Mouse (Mus musculus) MEL (cell line): Measurements from ENCODE around the gene 1700011M02Rik. TPM values are rescaled to one million over a fixed set of nuclear protein-coding genes. Genes with fewer than 3 reads are reported as not detected.
"Not testable (repeated sequence)": the region's sequence is repeated elsewhere in the genome, so short reads cannot be mapped to it uniquely, and the experiment has no call there.

Experiments used
- DNase-seq: peaks from one replicate; pipeline ENCODE4 v3.0.0; 2011; ENCODE audit warnings: low read depth, low spot score
- H3K27ac ChIP-seq: 2 replicates; pipeline ENCODE4 v1.5.1; 2012; ENCODE audit warnings: low read depth, mild to moderate bottlenecking, control low read depth, low read length, moderate library complexity; ENCODE audit not compliant: control insufficient read depth
- H3K27me3 ChIP-seq, 2 experiments: fragments of 150-350 bp in 1 of 2; sonication (generic) in 1 of 2; 2 replicates each; pipeline ENCODE4 v1.6.1; 2012; ENCODE audit warnings: low read length in 2 of 2, mild to moderate bottlenecking in 2 of 2, improper control_type of control experiment in 1 of 2, moderate library complexity in 1 of 2; ENCODE audit not compliant: insufficient read depth in 2 of 2, control insufficient read depth in 1 of 2
- H3K36me3 ChIP-seq, 2 experiments: 2 replicates each; pipeline ENCODE4 v1.6.1; 2012 to 2014; ENCODE audit warnings: low read length in 2 of 2, improper control_type of control experiment in 1 of 2, inconsistent platforms in 1 of 2, mild to moderate bottlenecking in 1 of 2; ENCODE audit not compliant: insufficient read depth in 2 of 2, control insufficient read depth in 1 of 2
- H3K4me1 ChIP-seq, 2 experiments: fragments of 150-350 bp in 1 of 2; sonication (generic) in 1 of 2; 2 replicates each; pipeline ENCODE4 v1.6.1; 2012; ENCODE audit warnings: low read length in 2 of 2, improper control_type of control experiment in 1 of 2, mild to moderate bottlenecking in 1 of 2; ENCODE audit not compliant: insufficient read depth in 2 of 2, control insufficient read depth in 1 of 2
- H3K4me3 ChIP-seq, 2 experiments: fragments of 150-350 bp in 1 of 2; sonication (generic) in 1 of 2; 2 replicates each; pipeline ENCODE4 v1.5.1; 2012; ENCODE audit warnings: low read depth in 2 of 2, low read length in 2 of 2, mild to moderate bottlenecking in 2 of 2, moderate library complexity in 2 of 2, control low read depth in 1 of 2, improper control_type of control experiment in 1 of 2; ENCODE audit not compliant: control insufficient read depth in 1 of 2, insufficient read depth in 1 of 2
- H3K79me2 ChIP-seq: 2 replicates; pipeline ENCODE4 v1.6.1; 2012; ENCODE audit warnings: mild to moderate bottlenecking, low read length, moderate library complexity; ENCODE audit not compliant: control insufficient read depth, poor library complexity, insufficient read depth
- H3K9ac ChIP-seq: 2 replicates; pipeline ENCODE4 v1.6.1; 2012; ENCODE audit warnings: low read depth, mild to moderate bottlenecking, control low read depth, low read length, moderate library complexity; ENCODE audit not compliant: control insufficient read depth, poor library complexity, severe bottlenecking
- H3K9me3 ChIP-seq: fragments of 150-350 bp; sonication (generic); replicated peaks from 2 replicates; pipeline ENCODE4 v1.6.1; 2012; ENCODE audit warnings: mild to moderate bottlenecking, low read length, improper control_type of control experiment, moderate library complexity; ENCODE audit not compliant: insufficient read depth
- CHD1 ChIP-seq: IDR thresholded peaks from 2 replicates; pipeline ENCODE4 v1.6.1; 2012; ENCODE audit warnings: low read depth, mild to moderate bottlenecking, inconsistent platforms, low read length, improper control_type of control experiment
- CTCF ChIP-seq, 3 experiments: IDR thresholded peaks in 2 of 3; conservative IDR thresholded peaks in 1 of 3; 2 replicates each; pipeline ENCODE4 v1.5.1; 2011 to 2012; ENCODE audit warnings: low read length in 3 of 3, low read depth in 2 of 3, mild to moderate bottlenecking in 2 of 3, improper control_type of control experiment in 1 of 3, inconsistent platforms in 1 of 3, mixed read lengths in 1 of 3, moderate library complexity in 1 of 3; ENCODE audit not compliant: control insufficient read depth in 1 of 3, insufficient read depth in 1 of 3, poor library complexity in 1 of 3, severe bottlenecking in 1 of 3
- EP300 ChIP-seq, 2 experiments: IDR thresholded peaks; 2 replicates each; pipeline ENCODE4 v1.6.1; 2011; ENCODE audit warnings: improper control_type of control experiment in 2 of 2, low read length in 2 of 2, low read depth in 1 of 2, mild to moderate bottlenecking in 1 of 2
- JUND ChIP-seq: IDR thresholded peaks from 2 replicates; pipeline ENCODE4 v1.6.1; 2011; ENCODE audit warnings: low read depth, mild to moderate bottlenecking, improper control_type of control experiment, low read length
- MAX ChIP-seq: IDR thresholded peaks from 2 replicates; pipeline ENCODE4 v1.6.1; 2011; ENCODE audit warnings: low read length, improper control_type of control experiment
- MEF2A ChIP-seq: IDR thresholded peaks from 2 replicates; pipeline ENCODE4 v1.6.1; 2014; ENCODE audit warnings: low read depth, mild to moderate bottlenecking, inconsistent platforms, low read length, improper control_type of control experiment; ENCODE audit not compliant: poor library complexity, insufficient replicate concordance, severe bottlenecking; ENCODE audit errors: extremely low read depth
- MXI1 ChIP-seq: IDR thresholded peaks from 2 replicates; pipeline ENCODE4 v1.6.1; 2011; ENCODE audit warnings: mild to moderate bottlenecking, low read depth, low read length, improper control_type of control experiment
- MYB ChIP-seq: IDR thresholded peaks from 2 replicates; pipeline ENCODE4 v1.6.1; 2011; ENCODE audit warnings: mild to moderate bottlenecking, low read depth, low read length, improper control_type of control experiment
- MYC ChIP-seq: IDR thresholded peaks from 2 replicates; pipeline ENCODE4 v1.6.1; 2011; ENCODE audit warnings: low read depth, mild to moderate bottlenecking, low read length, improper control_type of control experiment, moderate library complexity
- POLR2A ChIP-seq, 2 experiments: IDR thresholded peaks; 2 replicates each; pipeline ENCODE4 v1.6.1; 2011 to 2012; ENCODE audit warnings: low read length in 2 of 2, mild to moderate bottlenecking in 2 of 2, control low read depth in 1 of 2, improper control_type of control experiment in 1 of 2, low read depth in 1 of 2, moderate library complexity in 1 of 2; ENCODE audit not compliant: control insufficient read depth in 1 of 2, insufficient read depth in 1 of 2, poor library complexity in 1 of 2
- POLR2AphosphoS5 ChIP-seq: IDR thresholded peaks from 2 replicates; pipeline ENCODE4 v1.6.1; 2012; ENCODE audit warnings: low read depth, borderline replicate concordance, mild to moderate bottlenecking, inconsistent platforms, low read length, moderate library complexity, mixed read lengths
- TAL1 ChIP-seq: IDR thresholded peaks from 2 replicates; pipeline ENCODE4 v1.6.1; 2012; ENCODE audit warnings: mild to moderate bottlenecking, inconsistent platforms, low read length, moderate library complexity, mixed read lengths
- ZMIZ1 ChIP-seq: IDR thresholded peaks from 2 replicates; pipeline ENCODE4 v1.6.1; 2012; ENCODE audit warnings: low read depth, mild to moderate bottlenecking, inconsistent platforms, low read length, improper control_type of control experiment, moderate library complexity
- polyA plus RNA-seq, 2 experiments: library from polyadenylated mRNA; stranded (reverse) in 1 of 2; unstranded in 1 of 2; fragments of >175 nt in 1 of 2; fragments of >200 nt in 1 of 2; gene quantifications; 2 replicates each; pipeline versions ENCODE4 v1.2.1 to v1.2.4; 2012; ENCODE audit warnings: low replicate concordance in 2 of 2, low read depth in 1 of 2; ENCODE audit not compliant: insufficient read length in 2 of 2, insufficient read depth in 1 of 2, missing spikeins in 1 of 2
- total RNA-seq: library from RNA; depleted of rRNA; stranded (reverse); fragments of 300-350 nt; gene quantifications from 2 replicates; pipeline ENCODE4 v1.2.3, GENCODE M21; 2012

1700011M02Rik gene
- total and polyA plus RNA-seq, 3 experiments, result not detected

GRCm38 (mm10) chrX:102934395-102934764 is 25.7 kb downstream of the 1700011M02Rik start:
- Histone ChIP-seq H3K9ac (no peak overlapping the region), H3K27ac (no peak overlapping the region), H3K79me2 (no peaks in the 10 kb centered on the region), H3K9me3 (no peaks in the 10 kb centered on the region), H3K27me3 (no peaks in the 10 kb centered on the region), H3K4me1 (no peaks in the 10 kb centered on the region), H3K4me3 (no peak overlapping the region), H3K36me3 (no peaks in the 10 kb centered on the region)
- no peak for DNase-seq
- TF ChIP-seq CHD1 (no peak), POLR2AphosphoS5 (no peak), ZMIZ1 (no peak), MYB (no peak), MXI1 (no peak), MAX (no peak), CTCF (IDR thresholded peaks at IDR 0.05 in 2 of 3, conservative IDR thresholded peaks at IDR 0.05 in 1 of 3; ENCODE audit: control insufficient read depth in 1 of 3, insufficient read depth in 1 of 3, low read depth in 2 of 3, low read length in 3 of 3, poor library complexity in 1 of 3, severe bottlenecking in 1 of 3) (no peak), JUND (no peak), EP300 (IDR thresholded peaks at IDR 0.05; ENCODE audit: low read depth in 1 of 2, low read length in 2 of 2) (no peak), MEF2A (no peak), MYC (no peak)

- Histone ChIP-seq H3K79me2 (no peaks in the 10 kb centered on the region), H3K9me3 (no peaks in the 10 kb centered on the region), H3K4me1 (no peaks in the 10 kb centered on the region), H3K9ac (no peak overlapping the region), H3K27ac (no peak overlapping the region), H3K4me3 (no peak overlapping the region), H3K27me3 (no peaks in the 10 kb centered on the region), H3K36me3 (no peaks in the 10 kb centered on the region)
- TF ChIP-seq MEF2A, result no peak
- no peak for TF ChIP-seq TAL1
- TF ChIP-seq POLR2A (IDR thresholded peaks at IDR 0.05; ENCODE audit: control insufficient read depth in 1 of 2, insufficient read depth in 1 of 2, low read depth in 1 of 2, low read length in 2 of 2, poor library complexity in 1 of 2), result no peak
- no peak for TF ChIP-seq EP300 (IDR thresholded peaks at IDR 0.05; ENCODE audit: low read depth in 1 of 2, low read length in 2 of 2)
- TF ChIP-seq JUND, result no peak
- DNase-seq, result no peak
Observed at GRCm38 (mm10) chrX:102936743-102937142, 28.0 kb downstream of the 1700011M02Rik start.

GRCm38 (mm10) chrX:102950136-102950535 is 41.4 kb downstream of the 1700011M02Rik start:
- DNase-seq, H3K27ac ChIP-seq, H3K9me3 ChIP-seq, H3K9ac ChIP-seq, H3K27me3 ChIP-seq, H3K4me3 ChIP-seq, H3K36me3 ChIP-seq, H3K79me2 ChIP-seq, H3K4me1 ChIP-seq: not testable (repeated sequence)
